Mouse (Mus musculus): ENCODE data around the gene Nrf1. TPM values are rescaled to one million over a fixed set of nuclear protein-coding genes. Genes with fewer than 3 reads are reported as not detected.

The Nrf1 gene
- polyA plus RNA-seq, 1 experiment, result 6.6 TPM

DNA sequence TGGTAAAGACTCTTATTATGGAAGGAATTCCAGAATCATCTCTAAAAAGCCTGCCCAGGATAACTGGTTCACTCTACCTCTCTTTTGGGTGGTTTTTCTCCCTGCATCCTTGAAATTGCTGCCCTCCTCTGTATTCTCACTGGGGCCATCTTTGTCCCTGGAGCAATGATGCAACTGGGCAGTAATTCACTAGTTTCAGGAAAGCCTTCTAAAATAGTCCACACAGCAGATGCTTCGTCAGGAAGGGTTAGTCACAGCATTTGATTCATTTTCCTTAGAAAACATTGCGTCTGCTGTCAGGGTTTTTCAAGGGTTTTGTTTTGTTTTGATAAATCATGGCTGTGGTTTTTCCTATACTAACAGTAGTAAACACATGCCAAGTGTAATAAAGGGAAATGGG, 59.7 kb downstream of the Nrf1 start:
- H3K27ac ChIP-seq (replicated peaks; ENCODE audit: low read depth, low read length), result no peak overlapping the region
- no peaks in the 10 kb centered on the region for H3K4me1 ChIP-seq (ENCODE audit: control insufficient read depth, insufficient read depth, insufficient read length, low read length)
- no peak overlapping the region for H3K4me3 ChIP-seq (ENCODE audit: insufficient read depth, low read depth, low read length)

DNA sequence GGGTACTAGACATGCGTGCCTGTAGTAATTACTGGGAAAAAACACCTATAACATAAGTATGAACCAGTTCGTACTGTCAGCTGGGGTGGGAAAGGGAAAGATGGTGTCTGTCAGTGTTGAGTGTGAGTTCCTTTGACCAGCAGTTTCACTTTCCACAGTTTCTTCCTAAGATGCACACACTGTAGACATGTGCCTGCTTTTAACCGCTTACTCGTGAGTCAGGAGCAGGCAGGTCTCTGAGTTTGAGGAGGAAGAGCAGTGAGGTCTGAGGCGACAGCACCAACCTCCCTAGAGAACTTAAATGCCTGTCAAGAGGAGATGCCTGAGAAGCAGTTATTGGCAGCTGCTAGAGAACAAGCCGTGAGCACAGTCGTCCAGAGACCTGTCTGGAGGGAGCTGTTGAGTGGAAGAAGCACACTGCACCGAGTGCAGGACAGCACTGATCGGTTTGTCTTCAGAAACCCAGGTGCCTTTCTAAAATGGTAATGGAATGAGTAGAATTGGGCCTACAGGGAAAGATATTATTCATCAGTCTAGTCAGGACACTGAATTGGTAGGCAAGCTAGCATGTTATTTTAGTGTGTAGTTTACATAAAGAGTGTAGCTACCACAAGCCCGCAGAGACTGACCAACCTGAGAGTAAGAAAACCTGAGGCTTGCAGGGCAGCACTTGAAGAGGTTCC, 62.2 kb downstream of the Nrf1 start:
- Histone ChIP-seq H3K27ac (replicated peaks; ENCODE audit: low read depth, low read length) (no peak overlapping the region), H3K4me1 (ENCODE audit: control insufficient read depth, insufficient read depth, insufficient read length, low read length) (no peaks in the 10 kb centered on the region)

DNA sequence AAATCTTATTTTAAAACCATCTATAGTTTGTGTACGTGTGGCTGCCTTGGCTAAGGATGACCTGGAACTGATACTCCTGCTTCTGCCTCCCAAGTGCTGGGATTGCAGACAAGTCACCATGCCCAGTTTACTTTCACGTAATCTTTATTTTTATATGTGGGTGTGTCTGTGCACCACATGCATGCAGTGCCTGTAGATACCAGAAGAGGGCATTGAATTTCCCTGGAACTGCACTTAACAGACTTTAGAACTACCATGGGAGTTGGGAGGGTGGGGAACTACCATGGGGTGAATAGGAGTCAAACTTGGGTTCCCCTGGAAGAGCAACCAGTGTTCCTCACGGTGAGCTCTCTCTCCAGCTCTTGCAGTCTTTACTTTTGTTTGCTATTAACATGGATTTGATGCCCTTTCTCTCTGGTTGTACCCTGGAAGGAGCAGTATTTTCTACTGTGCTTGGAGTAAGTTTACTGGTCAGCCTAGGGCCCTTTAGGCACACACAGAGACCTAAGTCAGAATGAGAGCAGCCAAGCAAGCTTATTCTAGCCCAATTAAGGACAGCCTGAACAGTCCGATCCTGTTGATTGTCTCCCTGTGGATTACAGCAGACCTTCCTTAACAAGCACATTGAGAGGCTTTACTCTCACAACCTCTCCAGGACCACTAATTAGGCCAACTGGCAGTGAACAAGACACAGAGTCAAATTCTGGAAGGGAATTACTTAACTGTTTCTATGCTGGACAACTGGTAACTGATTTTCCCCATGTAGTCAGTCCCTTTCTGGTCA, 64.8 kb downstream of the Nrf1 start:
- no peak overlapping the region for H3K4me3 ChIP-seq (ENCODE audit: insufficient read depth, low read depth, low read length)
- no peak overlapping the region for H3K27ac ChIP-seq (replicated peaks; ENCODE audit: low read depth, low read length)

More for the DNA sequence above, 62.2 kb downstream of the Nrf1 start:
- H3K4me3 ChIP-seq (ENCODE audit: insufficient read depth, low read depth, low read length), result no peak overlapping the region

GRCm38 (mm10) chr6:30114101-30114500, 66.3 kb downstream of the Nrf1 start:
- Histone ChIP-seq H3K4me3 (ENCODE audit: insufficient read depth, low read depth, low read length) (no peak overlapping the region), H3K4me1 (ENCODE audit: control insufficient read depth, insufficient read depth, insufficient read length, low read length) (peaks cover 2% of the 10 kb centered on the region; the same call in 1 of the 2 replicates), H3K27ac (replicated peaks; ENCODE audit: low read depth, low read length) (no peak overlapping the region; the same call in 1 of the 2 replicates)

More for the DNA sequence above, 64.8 kb downstream of the Nrf1 start:
- H3K4me1 ChIP-seq (ENCODE audit: control insufficient read depth, insufficient read depth, insufficient read length, low read length), result no peaks in the 10 kb centered on the region

DNA sequence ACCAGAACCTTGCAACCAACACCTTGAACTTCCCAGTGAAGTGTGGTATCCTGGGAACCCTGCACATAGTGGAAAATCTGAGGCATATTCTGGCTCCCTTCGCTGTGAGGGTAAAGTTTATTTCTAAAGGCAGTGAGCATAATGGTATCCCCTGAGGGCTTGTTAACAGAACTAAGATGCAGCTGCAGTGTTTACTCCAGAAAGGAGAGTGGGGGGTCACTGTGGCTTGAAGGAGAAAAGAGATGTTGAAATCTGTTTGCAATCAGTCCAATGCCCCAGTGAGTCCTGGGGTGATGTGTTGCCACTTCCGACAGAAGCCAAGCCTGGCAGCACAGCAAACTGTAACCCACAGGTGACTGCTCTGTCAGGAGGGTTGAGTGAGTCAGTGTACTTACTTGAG, 73.4 kb downstream of the Nrf1 start:
- peaks cover 5% of the 10 kb centered on the region; the same call in 1 of the 2 replicates for H3K4me1 ChIP-seq (ENCODE audit: control insufficient read depth, insufficient read depth, insufficient read length, low read length)

GRCm38 (mm10) chr6:30121600-30121999, 73.8 kb downstream of the Nrf1 start:
- Histone ChIP-seq H3K27ac (replicated peaks; ENCODE audit: low read depth, low read length) (peak overlapping the region; percentile 17; the same call in 1 of the 2 replicates), H3K4me3 (ENCODE audit: insufficient read depth, low read depth, low read length) (no peak overlapping the region)

More for the DNA sequence above, 73.4 kb downstream of the Nrf1 start:
- Histone ChIP-seq H3K4me3 (ENCODE audit: insufficient read depth, low read depth, low read length) (no peak overlapping the region), H3K27ac (replicated peaks; ENCODE audit: low read depth, low read length) (peak overlapping the region; percentile 56)

GRCm38 (mm10) chr6:30123391-30123790, 75.6 kb downstream of the Nrf1 start:
- peaks cover 6% of the 10 kb centered on the region; the same call in 1 of the 2 replicates for H3K4me1 ChIP-seq (ENCODE audit: control insufficient read depth, insufficient read depth, insufficient read length, low read length)
- no peak overlapping the region for H3K4me3 ChIP-seq (ENCODE audit: insufficient read depth, low read depth, low read length)
- H3K27ac ChIP-seq (replicated peaks; ENCODE audit: low read depth, low read length), result 0 out of 2 replicates have a peak overlapping the region, but pooled peaks have one; percentile 39

More at GRCm38 (mm10) chr6:30121600-30121999, 73.8 kb downstream of the Nrf1 start:
- H3K4me1 ChIP-seq (ENCODE audit: control insufficient read depth, insufficient read depth, insufficient read length, low read length), result peaks cover 6% of the 10 kb centered on the region; the same call in 1 of the 2 replicates

- Histone ChIP-seq H3K4me3 (ENCODE audit: insufficient read depth, low read depth, low read length) (no peak overlapping the region), H3K27ac (replicated peaks; ENCODE audit: low read depth, low read length) (no peak overlapping the region), H3K4me1 (ENCODE audit: control insufficient read depth, insufficient read depth, insufficient read length, low read length) (peaks cover 4% of the 10 kb centered on the region; the same call in 1 of the 2 replicates)
Measured at GRCm38 (mm10) chr6:30126060-30126459, 78.3 kb downstream of the Nrf1 start.

DNA sequence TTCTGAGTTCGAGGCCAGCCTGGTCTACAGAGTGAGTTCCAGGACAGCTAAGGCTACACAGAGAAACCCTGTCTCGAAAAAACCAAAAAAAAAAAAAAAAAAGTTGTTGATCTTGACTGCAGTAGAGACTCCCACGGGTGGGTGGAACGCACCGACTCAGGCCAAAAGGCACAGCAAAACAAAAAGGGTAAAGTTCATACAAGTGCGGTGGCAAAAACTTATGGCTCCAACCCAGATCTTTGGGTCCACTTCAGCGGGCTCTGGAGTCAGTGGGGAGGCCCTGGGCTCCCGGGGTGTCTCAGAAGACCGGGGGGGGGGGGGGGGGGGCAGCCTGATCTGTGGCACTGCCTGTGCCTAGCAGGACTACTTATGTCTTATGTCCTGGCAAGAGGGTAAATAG, 79.0 kb downstream of the Nrf1 start:
- H3K4me3 ChIP-seq (ENCODE audit: insufficient read depth, low read depth, low read length), result no peak overlapping the region
- H3K4me1 ChIP-seq (ENCODE audit: control insufficient read depth, insufficient read depth, insufficient read length, low read length), result peaks cover 4% of the 10 kb centered on the region; the same call in 1 of the 2 replicates
- H3K27ac ChIP-seq (replicated peaks; ENCODE audit: low read depth, low read length), result peak overlapping the region; percentile 60

DNA sequence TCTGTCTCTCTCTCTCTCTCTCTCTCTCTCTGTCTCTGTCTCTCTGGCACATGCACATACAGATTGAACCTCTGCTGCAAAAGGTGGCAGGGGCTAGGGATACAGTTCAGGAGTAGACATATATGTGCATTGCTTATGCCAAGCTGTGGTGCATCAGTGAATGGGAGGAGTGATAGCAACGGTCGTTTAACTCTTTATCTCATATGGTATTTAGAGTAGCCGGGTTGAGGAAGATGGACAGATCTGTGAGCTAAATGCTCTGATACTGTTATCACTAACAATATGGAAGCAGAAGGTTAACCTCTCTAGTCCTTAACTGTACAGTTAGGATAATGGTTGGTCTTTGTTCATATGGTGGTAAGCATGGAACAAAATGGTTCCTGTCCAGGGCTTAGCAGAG, 84.6 kb downstream of the Nrf1 start:
- no peak overlapping the region for H3K4me3 ChIP-seq (ENCODE audit: insufficient read depth, low read depth, low read length)
- peaks cover 2% of the 10 kb centered on the region; the same call in 1 of the 2 replicates for H3K4me1 ChIP-seq (ENCODE audit: control insufficient read depth, insufficient read depth, insufficient read length, low read length)
- H3K27ac ChIP-seq (replicated peaks; ENCODE audit: low read depth, low read length), result no peak overlapping the region

- Histone ChIP-seq H3K4me1 (ENCODE audit: control insufficient read depth, insufficient read depth, insufficient read length, low read length) (peaks cover 2% of the 10 kb centered on the region; the same call in 1 of the 2 replicates), H3K27ac (replicated peaks; ENCODE audit: low read depth, low read length) (no peak overlapping the region), H3K4me3 (ENCODE audit: insufficient read depth, low read depth, low read length) (no peak overlapping the region)
Measured at GRCm38 (mm10) chr6:30135590-30135989, 87.8 kb downstream of the Nrf1 start.

DNA sequence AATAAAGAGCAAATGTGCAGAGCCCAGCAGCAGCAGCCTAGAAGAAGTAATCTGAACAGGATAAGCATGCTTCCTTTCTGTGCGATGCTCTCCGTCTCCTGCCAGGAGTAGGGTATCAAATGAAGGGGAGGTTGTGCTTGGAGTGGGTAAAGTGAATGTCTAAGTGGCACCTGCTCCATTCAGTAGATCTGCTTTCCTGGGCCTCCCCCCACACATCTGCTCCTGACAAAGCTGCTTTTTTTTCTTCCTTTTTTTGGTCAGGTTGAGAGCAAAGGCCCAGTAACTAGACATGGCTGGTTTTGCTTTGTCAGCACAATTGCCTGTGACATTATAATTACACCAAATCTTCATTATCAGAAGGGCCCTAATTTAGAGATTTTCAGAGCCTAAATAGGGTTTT, 89.4 kb downstream of the Nrf1 start:
- Histone ChIP-seq H3K4me1 (ENCODE audit: control insufficient read depth, insufficient read depth, insufficient read length, low read length) (peaks cover 2% of the 10 kb centered on the region; the same call in 1 of the 2 replicates), H3K27ac (replicated peaks; ENCODE audit: low read depth, low read length) (no peak overlapping the region), H3K4me3 (ENCODE audit: insufficient read depth, low read depth, low read length) (no peak overlapping the region)

GRCm38 (mm10) chr6:30139329-30140045, 91.7 kb downstream of the Nrf1 start:
- peaks cover 2% of the 10 kb centered on the region; the same call in 1 of the 2 replicates for H3K4me1 ChIP-seq (ENCODE audit: control insufficient read depth, insufficient read depth, insufficient read length, low read length)
- H3K27ac ChIP-seq (replicated peaks; ENCODE audit: low read depth, low read length), result 0 out of 2 replicates have a peak overlapping the region, but pooled peaks have one; percentile 38
- H3K4me3 ChIP-seq (ENCODE audit: insufficient read depth, low read depth, low read length), result no peak overlapping the region

- Histone ChIP-seq H3K4me1 (ENCODE audit: control insufficient read depth, insufficient read depth, insufficient read length, low read length) (no peaks in the 10 kb centered on the region), H3K4me3 (ENCODE audit: insufficient read depth, low read depth, low read length) (no peak overlapping the region), H3K27ac (replicated peaks; ENCODE audit: low read depth, low read length) (no peak overlapping the region)
Measured at GRCm38 (mm10) chr6:30143263-30143662, 95.5 kb downstream of the Nrf1 start.

GRCm38 (mm10) chr6:30147058-30147457, 99.3 kb downstream of the Nrf1 start:
- Histone ChIP-seq H3K4me3 (ENCODE audit: insufficient read depth, low read depth, low read length) (no peak overlapping the region), H3K4me1 (ENCODE audit: control insufficient read depth, insufficient read depth, insufficient read length, low read length) (no peaks in the 10 kb centered on the region), H3K27ac (replicated peaks; ENCODE audit: low read depth, low read length) (no peak overlapping the region)
